9 mouse cellular contexts compared by ENCODE assay signal in genomic region chr7:44469677-44470675, GRCm38 (mm10). TPM values are rescaled to one million over a fixed set of nuclear protein-coding genes. Genes with fewer than 3 reads are reported as not detected.
DNase-seq lines count a peak whose midpoint lies in the region; ATAC-seq lines count a peak whose summit lies in the region.
"Had no signal": no experiment of that assay in that cellular context is flagged by ENCODE, and none has a peak within 500 bp of the region (broad histone marks: within the 10 kb centered on the region; RNA-seq: fewer than 3 reads in every experiment).

No protein-coding gene starts in this region.

- peaks cover 3% of the 10 kb centered on the region; the same call in 1 of the 2 replicates for H3K36me3 ChIP-seq in embryonic facial prominence, embryonic 10.5 days (replicated peaks)
- H3K36me3 ChIP-seq in heart, embryonic 16.5 days (ENCODE audit: control insufficient read depth, insufficient read depth) = no peaks in the 10 kb centered on the region
- no peaks in the 10 kb centered on the region for H3K36me3 ChIP-seq in midbrain, embryonic 11.5 days (ENCODE audit: control insufficient read depth, insufficient read depth, low read length)

- peaks cover 77% of the 10 kb centered on the region for H3K4me1 ChIP-seq in embryonic facial prominence, embryonic 10.5 days
- peaks cover 46% of the 10 kb centered on the region for H3K4me1 ChIP-seq in heart, embryonic 16.5 days (ENCODE audit: control insufficient read depth, insufficient read depth, low read length)
- H3K4me1 ChIP-seq in midbrain, embryonic 11.5 days (ENCODE audit: control insufficient read depth, insufficient read depth, low read length) = peaks cover 24% of the 10 kb centered on the region

- peak overlapping the region; percentile 85 for H3K9ac ChIP-seq in heart, embryonic 16.5 days (ENCODE audit: low read length)
- no peak overlapping the region for H3K9ac ChIP-seq in midbrain, embryonic 11.5 days (ENCODE audit: low read length)
- H3K9ac ChIP-seq: kidney, embryonic 15.5 days had no signal

- H3K4me2 ChIP-seq in heart, embryonic 16.5 days (ENCODE audit: low read depth, low read length) = peak overlapping the region; percentile 91
- no peak overlapping the region for H3K4me2 ChIP-seq in midbrain, embryonic 11.5 days

- peak overlapping the region; percentile 80; the same call in 1 of the 2 replicates for H3K4me3 ChIP-seq in embryonic facial prominence, embryonic 10.5 days
- H3K4me3 ChIP-seq in heart, embryonic 16.5 days (ENCODE audit: low read length) = no peak overlapping the region
- H3K4me3 ChIP-seq in midbrain, embryonic 11.5 days (ENCODE audit: low read depth, low read length) = no peak overlapping the region
- H3K4me3 ChIP-seq: kidney, embryonic 15.5 days had no signal

- H3K27ac ChIP-seq in embryonic facial prominence, embryonic 10.5 days (replicated peaks) = peak overlapping the region; percentile 90
- H3K27ac ChIP-seq in heart, embryonic 16.5 days (ENCODE audit: low read length) = peak overlapping the region; percentile 99
- peak overlapping the region; percentile 16; the same call in 1 of the 2 replicates for H3K27ac ChIP-seq in midbrain, embryonic 11.5 days (ENCODE audit: low read depth, low read length)
- H3K27ac ChIP-seq: kidney, embryonic 15.5 days had no signal

- WGBS in embryonic facial prominence, embryonic 10.5 days = 93% methylated on average over 16 of the region's 16 CpGs
- WGBS in heart, embryonic 16.5 days = 57% methylated on average over 16 of the region's 16 CpGs
- WGBS in midbrain, embryonic 11.5 days = 93% methylated on average over 16 of the region's 16 CpGs

- H3K27me3 ChIP-seq in embryonic facial prominence, embryonic 10.5 days (replicated peaks; ENCODE audit: low read depth, poor library complexity, severe bottlenecking) = peaks cover 32% of the 10 kb centered on the region
- no peaks in the 10 kb centered on the region for H3K27me3 ChIP-seq in heart, embryonic 16.5 days (ENCODE audit: control insufficient read depth, insufficient read depth, low read length)
- no peaks in the 10 kb centered on the region for H3K27me3 ChIP-seq in midbrain, embryonic 11.5 days (ENCODE audit: control insufficient read depth, insufficient read depth, low read length)

- peak; percentile 10 for DNase-seq in layer of hippocampus, adult 9-11 months
- no peak for DNase-seq in layer of hippocampus, postnatal 14 days (ENCODE audit: low spot score in 2 of 2)
- no peak for DNase-seq in embryonic facial prominence, embryonic 10.5 days (ENCODE audit: low spot score)
- peak; percentile 81 for DNase-seq in midbrain, embryonic 11.5 days (ENCODE audit: low spot score, missing footprints)
- DNase-seq in urinary bladder, postnatal 10 days (ENCODE audit: low spot score) = no peak
- no peak for DNase-seq in kidney, postnatal 10 days
- no peak for DNase-seq in adrenal gland, adult (ENCODE audit: inconsistent age in 2 of 2, low spot score in 1 of 2)

- no peak for ATAC-seq in heart, embryonic 16.5 days (replicated peaks; ENCODE audit: extremely low read depth, insufficient read depth, low FRiP score)
- no peak for ATAC-seq in midbrain, embryonic 11.5 days (ENCODE audit: low FRiP score)

- H3K9me3 ChIP-seq in embryonic facial prominence, embryonic 10.5 days = no peaks in the 10 kb centered on the region
- no peaks in the 10 kb centered on the region for H3K9me3 ChIP-seq in heart, embryonic 16.5 days (replicated peaks; ENCODE audit: control insufficient read depth, low read length)
- no peaks in the 10 kb centered on the region for H3K9me3 ChIP-seq in midbrain, embryonic 11.5 days (ENCODE audit: control insufficient read depth, low read length)
- H3K9me3 ChIP-seq: kidney, embryonic 15.5 days had no signal

RNA-seq across cellular contexts. Expression of gene Josd2, which starts 2.2 kb away (rescaled TPM):
- total RNA-seq in layer of hippocampus, postnatal 14 days (2021) = 10 to 100 TPM; 60.7 to 64.3 TPM
- polyA plus RNA-seq in embryonic facial prominence, embryonic 10.5 days (2016; fragmentation: Nextera tagmentation; extraction: Ambion mirVana) = 80.3 and 85.1 TPM in 2 replicates
- polyA plus RNA-seq in heart, embryonic 16.5 days (2015; fragmentation: Nextera tagmentation; extraction: Ambion mirVana) = 157 and 169 TPM in 2 replicates
- polyA plus RNA-seq in midbrain, embryonic 11.5 days (2014; fragmentation: Nextera tagmentation; extraction: Ambion mirVana) = 49.4 and 55.8 TPM in 2 replicates

RNA-seq across cellular contexts. Expression of gene Aspdh, which starts 4.8 kb away (rescaled TPM):
- 10 to 100 TPM; 15.0 to 15.4 TPM for total RNA-seq in layer of hippocampus, postnatal 14 days (2021)
- polyA plus RNA-seq in embryonic facial prominence, embryonic 10.5 days (2016; fragmentation: Nextera tagmentation; extraction: Ambion mirVana) = 0.64 TPM in 1 of 2 replicates, not detected in the other
- polyA plus RNA-seq in heart, embryonic 16.5 days (2015; fragmentation: Nextera tagmentation; extraction: Ambion mirVana) = 0.62 and 1.2 TPM in 2 replicates
- polyA plus RNA-seq in midbrain, embryonic 11.5 days (2014; fragmentation: Nextera tagmentation; extraction: Ambion mirVana) = 1.8 and 2.9 TPM in 2 replicates

RNA-seq across cellular contexts. Expression of gene Emc10, which starts 26.4 kb away (rescaled TPM):
- total RNA-seq in layer of hippocampus, postnatal 14 days (2021) = 100 to 1,000 TPM; 163 to 173 TPM
- polyA plus RNA-seq in embryonic facial prominence, embryonic 10.5 days (2016; fragmentation: Nextera tagmentation; extraction: Ambion mirVana) = 82.7 and 85.8 TPM in 2 replicates
- polyA plus RNA-seq in heart, embryonic 16.5 days (2015; fragmentation: Nextera tagmentation; extraction: Ambion mirVana) = 87.9 and 88.7 TPM in 2 replicates
- 91.8 and 99.3 TPM in 2 replicates for polyA plus RNA-seq in midbrain, embryonic 11.5 days (2014; fragmentation: Nextera tagmentation; extraction: Ambion mirVana)

RNA-seq across cellular contexts. Expression of gene Fam71e1, which starts 26.4 kb away (rescaled TPM):
- 10 to 100 TPM; 29.8 to 48.4 TPM for total RNA-seq in layer of hippocampus, postnatal 14 days (2021)
- polyA plus RNA-seq in embryonic facial prominence, embryonic 10.5 days (2016; fragmentation: Nextera tagmentation; extraction: Ambion mirVana) = 13.5 and 14.4 TPM in 2 replicates
- 6.8 and 7.6 TPM in 2 replicates for polyA plus RNA-seq in heart, embryonic 16.5 days (2015; fragmentation: Nextera tagmentation; extraction: Ambion mirVana)
- 14.7 and 17.1 TPM in 2 replicates for polyA plus RNA-seq in midbrain, embryonic 11.5 days (2014; fragmentation: Nextera tagmentation; extraction: Ambion mirVana)

RNA-seq across cellular contexts. Expression of gene Lrrc4b, which starts 41.2 kb away (rescaled TPM):
- total RNA-seq in layer of hippocampus, postnatal 14 days (2021) = 100 to 1,000 TPM; 299 to 301 TPM
- 0.68 and 1.1 TPM in 2 replicates for polyA plus RNA-seq in embryonic facial prominence, embryonic 10.5 days (2016; fragmentation: Nextera tagmentation; extraction: Ambion mirVana)
- polyA plus RNA-seq in heart, embryonic 16.5 days (2015; fragmentation: Nextera tagmentation; extraction: Ambion mirVana) = 1.2 and 1.3 TPM in 2 replicates
- 9.2 and 10.3 TPM in 2 replicates for polyA plus RNA-seq in midbrain, embryonic 11.5 days (2014; fragmentation: Nextera tagmentation; extraction: Ambion mirVana)

Comparison
In these comparisons a context has a peak if more than half of its experiments do, and no peak if none do; other contexts are left out.
1. DNase-seq: peak in layer of hippocampus, adult 9-11 months (single experiment) and midbrain, embryonic 11.5 days (single experiment); none in layer of hippocampus, postnatal 14 days (0 of 2), embryonic facial prominence, embryonic 10.5 days (single experiment), urinary bladder, postnatal 10 days (single experiment), kidney, postnatal 10 days (single experiment) and adrenal gland, adult (0 of 2).
2. H3K27ac ChIP-seq: peak in every context shown above with its lines; median percentile 99 in heart, embryonic 16.5 days; 90 in embryonic facial prominence, embryonic 10.5 days; 16 in midbrain, embryonic 11.5 days.